ENCODE assay signal across 7 mouse cellular contexts in genomic region chr3:88758045-88758500, GRCm38 (mm10). TPM values are rescaled to one million over a fixed set of nuclear protein-coding genes. Genes with fewer than 3 reads are reported as not detected.
DNase-seq lines count a peak whose midpoint lies in the region; ATAC-seq and TF ChIP-seq lines count a peak whose summit lies in the region.

No protein-coding gene starts in this region.

- peak; percentile 91 for ATAC-seq in forebrain, embryonic 12.5 days (ENCODE audit: low FRiP score)
- peak; percentile 79 for ATAC-seq in heart, embryonic 15.5 days (replicated peaks; ENCODE audit: insufficient number of reproducible peaks, insufficient read depth, low FRiP score, low read depth)
- ATAC-seq in neural tube, embryonic 11.5 days (ENCODE audit: insufficient read depth, low FRiP score, low TSS enrichment): peak; percentile 83

- peak; percentile 65 to 69 for DNase-seq in cerebellum, adult 18-20 months
- peak; percentile 58 for DNase-seq in kidney, postnatal 25 days
- peak; percentile 6 for DNase-seq in liver, adult 2 months (ENCODE audit: extremely low read depth, low read depth, low spot score)
- peak; percentile 77 for DNase-seq in neural tube, embryonic 11.5 days (ENCODE audit: low spot score)
- peak; percentile 17 to 41 for DNase-seq in urinary bladder, postnatal 36 days (ENCODE audit: low spot score in 2 of 2)

- H3K4me3 ChIP-seq in forebrain, embryonic 12.5 days (replicated peaks): no peak overlapping the region
- no peak overlapping the region for H3K4me3 ChIP-seq in heart, embryonic 15.5 days
- H3K4me3 ChIP-seq in liver, adult 2 months (ENCODE audit: insufficient read depth, low read depth, low read length): no peak overlapping the region
- H3K4me3 ChIP-seq in neural tube, embryonic 11.5 days (ENCODE audit: low read depth, low read length): no peak overlapping the region

- no peaks in the 10 kb centered on the region for H3K79me2 ChIP-seq in liver, adult 2 months (ENCODE audit: control insufficient read depth, insufficient read depth, low read length)

- peaks cover 84% of the 10 kb centered on the region for H3K36me3 ChIP-seq in forebrain, embryonic 12.5 days (replicated peaks)
- H3K36me3 ChIP-seq in heart, embryonic 15.5 days: no peaks in the 10 kb centered on the region
- no peaks in the 10 kb centered on the region for H3K36me3 ChIP-seq in liver, adult 2 months (ENCODE audit: control insufficient read depth, insufficient read depth, low read length)
- H3K36me3 ChIP-seq in neural tube, embryonic 11.5 days (ENCODE audit: control insufficient read depth, insufficient read depth, low read length): peaks cover 11% of the 10 kb centered on the region

- no peak for TF ChIP-seq CTCF in liver, adult 2 months (IDR thresholded peaks at IDR 0.05; ENCODE audit: low read depth, low read length)

- H3K9ac ChIP-seq in forebrain, embryonic 12.5 days: peak overlapping the region; percentile 51
- H3K9ac ChIP-seq in heart, embryonic 15.5 days: peak overlapping the region; percentile 22; the same call in 1 of the 2 replicates
- no peak overlapping the region for H3K9ac ChIP-seq in liver, adult 2 months (ENCODE audit: low read depth, low read length)
- H3K9ac ChIP-seq in neural tube, embryonic 11.5 days (ENCODE audit: low read length): peak overlapping the region; percentile 53

- H3K9me3 ChIP-seq in forebrain, embryonic 12.5 days: no peaks in the 10 kb centered on the region
- no peaks in the 10 kb centered on the region for H3K9me3 ChIP-seq in heart, embryonic 15.5 days (replicated peaks)
- no peaks in the 10 kb centered on the region for H3K9me3 ChIP-seq in neural tube, embryonic 11.5 days (ENCODE audit: control insufficient read depth, low read length)

- no peaks in the 10 kb centered on the region for H3K27me3 ChIP-seq in forebrain, embryonic 12.5 days
- no peaks in the 10 kb centered on the region for H3K27me3 ChIP-seq in heart, embryonic 15.5 days
- H3K27me3 ChIP-seq in liver, adult 2 months (ENCODE audit: control insufficient read depth, insufficient read depth, low read length): no peaks in the 10 kb centered on the region
- H3K27me3 ChIP-seq in neural tube, embryonic 11.5 days (ENCODE audit: control insufficient read depth, insufficient read depth, low read length): no peaks in the 10 kb centered on the region

- WGBS in forebrain, embryonic 12.5 days: 7% methylated on average over 5 of the region's 5 CpGs
- WGBS in heart, embryonic 15.5 days: 8% methylated on average over 5 of the region's 5 CpGs
- WGBS in liver, adult 2 months: 44% methylated on average over 5 of the region's 5 CpGs
- WGBS in neural tube, embryonic 11.5 days: 18% methylated on average over 5 of the region's 5 CpGs

- H3K4me2 ChIP-seq in forebrain, embryonic 12.5 days: peak overlapping the region; percentile 34
- peak overlapping the region; percentile 53 for H3K4me2 ChIP-seq in heart, embryonic 15.5 days
- peak overlapping the region; percentile 24 for H3K4me2 ChIP-seq in neural tube, embryonic 11.5 days (ENCODE audit: low read depth)

- TF ChIP-seq POLR2A in liver, adult 2 months (IDR thresholded peaks at IDR 0.05; ENCODE audit: extremely low read depth, insufficient read depth, low read length): no peak

- H3K4me1 ChIP-seq in forebrain, embryonic 12.5 days: peaks cover 67% of the 10 kb centered on the region
- peaks cover 26% of the 10 kb centered on the region for H3K4me1 ChIP-seq in heart, embryonic 15.5 days (replicated peaks)
- H3K4me1 ChIP-seq in liver, adult 2 months (ENCODE audit: control insufficient read depth, insufficient read depth, low read length): no peaks in the 10 kb centered on the region
- H3K4me1 ChIP-seq in neural tube, embryonic 11.5 days (ENCODE audit: control insufficient read depth, insufficient read depth, low read length): peaks cover 28% of the 10 kb centered on the region

- H3K27ac ChIP-seq in forebrain, embryonic 12.5 days: peak overlapping the region; percentile 94
- peak overlapping the region; percentile 91 for H3K27ac ChIP-seq in heart, embryonic 15.5 days
- H3K27ac ChIP-seq in liver, adult 2 months (replicated peaks; ENCODE audit: insufficient read depth, low read depth, low read length): no peak overlapping the region
- peak overlapping the region; percentile 89 for H3K27ac ChIP-seq in neural tube, embryonic 11.5 days (ENCODE audit: low read depth, low read length)

RNA-seq across cellular contexts. Expression of gene Syt11, which starts 16.9 kb away (rescaled TPM):
- polyA plus RNA-seq in forebrain, embryonic 12.5 days (2016; fragmentation: Nextera tagmentation; extraction: Ambion mirVana): 200 and 213 TPM in 2 replicates
- 10.8 and 14.4 TPM in 2 replicates for polyA plus RNA-seq in heart, embryonic 15.5 days (2015; fragmentation: Nextera tagmentation; extraction: Ambion mirVana)
- total RNA-seq in liver, adult 2 months (2014; rRNA removed): 1.6 and 1.9 TPM in 2 replicates
- 0.92 and 2.4 TPM in 2 replicates for polyA plus RNA-seq in liver, adult 2 months (2012; rRNA removed)
- polyA plus RNA-seq in neural tube, embryonic 11.5 days (2014; fragmentation: Nextera tagmentation; extraction: Ambion mirVana): 153 and 172 TPM in 2 replicates

RNA-seq across cellular contexts. Expression of gene Rit1, which starts 41.4 kb away (rescaled TPM):
- 38.2 and 40.9 TPM in 2 replicates for polyA plus RNA-seq in forebrain, embryonic 12.5 days (2016; fragmentation: Nextera tagmentation; extraction: Ambion mirVana)
- polyA plus RNA-seq in heart, embryonic 15.5 days (2015; fragmentation: Nextera tagmentation; extraction: Ambion mirVana): 49.9 and 55.5 TPM in 2 replicates
- 18.0 and 19.9 TPM in 2 replicates for total RNA-seq in liver, adult 2 months (2014; rRNA removed)
- 14.4 and 14.8 TPM in 2 replicates for polyA plus RNA-seq in liver, adult 2 months (2012; rRNA removed)
- polyA plus RNA-seq in neural tube, embryonic 11.5 days (2014; fragmentation: Nextera tagmentation; extraction: Ambion mirVana): 50.3 and 52.3 TPM in 2 replicates

Comparison
In these comparisons a context has a peak if more than half of its experiments do, and no peak if none do; other contexts are left out.
1. DNase-seq: peak in every context shown above with its lines; median percentile 77 in neural tube, embryonic 11.5 days; 67 in cerebellum, adult 18-20 months; 58 in kidney, postnatal 25 days; 29 in urinary bladder, postnatal 36 days; 6 in liver, adult 2 months.